Mouse (Mus musculus): ENCODE results near the gene 1700029I15Rik.

- TF ChIP-seq CTCF (conservative IDR thresholded peaks at IDR 0.05; ENCODE audit: insufficient read depth, insufficient read length, low read depth, low read length) (no peak), POLR2A (IDR thresholded peaks at IDR 0.05; ENCODE audit: low read depth, low read length) (no peak)
Observed at GRCm38 (mm10) chr2:92372767-92373436, 9.4 kb upstream of the 1700029I15Rik start.

Measured in kidney, adult 2 months (tissue).